Mouse (Mus musculus): ENCODE results near the gene Vmn1r57. TPM values are rescaled to one million over a fixed set of nuclear protein-coding genes. Genes with fewer than 3 reads are reported as not detected.
"Not testable (repeated sequence)": the region's sequence is repeated elsewhere in the genome, so short reads cannot be mapped to it uniquely, and the experiment has no call there.

Gene Vmn1r57
- polyA plus RNA-seq (2014; fragmentation: Nextera tagmentation; extraction: Ambion mirVana) = not detected in 2 replicates

DNA sequence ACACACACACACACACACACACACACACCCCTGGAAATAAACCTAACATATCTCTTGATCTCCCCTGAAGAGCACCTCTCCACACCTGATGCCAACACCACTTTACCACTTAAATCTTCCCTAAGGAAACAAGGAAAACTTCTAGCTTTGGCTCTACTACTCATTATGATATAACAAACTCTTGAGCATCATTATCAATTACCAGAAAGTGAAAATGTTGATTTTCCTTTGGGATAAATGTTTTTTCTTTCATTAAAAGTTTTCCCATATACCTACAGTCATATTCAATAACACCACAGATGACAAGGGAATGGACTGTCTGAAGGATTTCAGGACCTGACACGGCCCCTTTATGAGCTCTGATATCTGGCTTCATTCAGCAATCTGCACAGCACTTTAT, at the start of gene Vmn1r57:
Gene Vmn1r57, plus strand, starts transcription at position 301 of the 400 bp plus-strand sequence.
- H3K4me2 ChIP-seq; H3K4me3 ChIP-seq (ENCODE audit: low read depth, low read length); H3K36me3 ChIP-seq (ENCODE audit: control insufficient read depth, insufficient read depth, low read length); ATAC-seq (replicated peaks; ENCODE audit: insufficient number of reproducible peaks, low FRiP score, low TSS enrichment); H3K9me3 ChIP-seq (replicated peaks; ENCODE audit: control insufficient read depth, low read length); H3K27ac ChIP-seq (ENCODE audit: low read depth, low read length); H3K27me3 ChIP-seq (ENCODE audit: control insufficient read depth, insufficient read depth, low read length); H3K9ac ChIP-seq (ENCODE audit: low read depth, low read length); H3K4me1 ChIP-seq (ENCODE audit: control insufficient read depth, insufficient read depth, low read length): not testable (repeated sequence)
- 40% methylated on average over 1 of the region's 1 CpGs for WGBS (ENCODE audit: insufficient replicate concordance)

DNA sequence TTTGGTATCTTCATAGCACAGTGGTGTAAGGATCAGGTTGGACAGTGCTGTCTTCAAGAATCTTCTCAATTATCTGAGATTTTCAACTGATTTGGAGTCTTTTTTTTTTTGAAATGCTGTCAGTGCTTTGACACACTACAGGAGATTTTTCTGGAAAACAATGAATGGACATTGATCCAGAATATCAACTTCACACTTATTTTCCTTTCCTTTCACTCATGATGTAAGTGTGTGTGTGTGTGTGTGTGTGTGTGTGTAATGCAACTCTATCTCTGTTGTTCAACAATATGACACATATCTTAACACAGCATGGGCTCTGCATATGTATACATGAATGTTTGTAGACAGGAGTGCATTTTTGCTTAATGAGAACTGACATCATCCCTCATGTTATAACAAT, 21.6 kb upstream of the Vmn1r57 start, which contains the start of gene Vmn1r56:
Gene Vmn1r56, minus strand, starts transcription at position 101 of the 400 bp plus-strand sequence.
- H3K9ac ChIP-seq (ENCODE audit: low read depth, low read length); H3K27ac ChIP-seq (ENCODE audit: low read depth, low read length); H3K4me3 ChIP-seq (ENCODE audit: low read depth, low read length); H3K4me2 ChIP-seq; H3K36me3 ChIP-seq (ENCODE audit: control insufficient read depth, insufficient read depth, low read length); H3K4me1 ChIP-seq (ENCODE audit: control insufficient read depth, insufficient read depth, low read length); H3K9me3 ChIP-seq (replicated peaks; ENCODE audit: control insufficient read depth, low read length); ATAC-seq (replicated peaks; ENCODE audit: insufficient number of reproducible peaks, low FRiP score, low TSS enrichment); H3K27me3 ChIP-seq (ENCODE audit: control insufficient read depth, insufficient read depth, low read length): not testable (repeated sequence)

DNA sequence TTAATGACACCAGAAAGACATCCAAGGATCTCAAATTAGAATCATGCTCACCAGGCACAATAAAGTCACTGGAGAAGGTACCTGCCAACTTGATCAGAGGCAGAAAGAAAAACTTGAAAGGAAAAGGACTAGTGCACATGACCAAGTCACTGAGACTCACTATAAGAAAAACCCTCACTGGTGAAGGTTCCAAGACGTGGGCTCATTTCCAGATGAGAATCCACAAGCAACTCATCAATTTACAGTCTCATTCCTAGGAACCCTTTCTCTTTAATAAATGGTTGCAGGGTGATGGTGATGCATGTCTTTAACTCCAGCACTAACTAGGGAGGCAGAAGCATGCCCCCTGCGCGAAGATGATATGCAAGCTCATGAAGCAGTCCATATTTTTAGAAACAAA, 44.8 kb downstream of the Vmn1r57 start:
- Histone ChIP-seq H3K9ac (ENCODE audit: low read depth, low read length) (no peak overlapping the region), H3K4me1 (ENCODE audit: control insufficient read depth, insufficient read depth, low read length) (no peaks in the 10 kb centered on the region), H3K4me2 (no peak overlapping the region), H3K36me3 (ENCODE audit: control insufficient read depth, insufficient read depth, low read length) (no peaks in the 10 kb centered on the region), H3K4me3 (ENCODE audit: low read depth, low read length) (no peak overlapping the region), H3K27me3 (ENCODE audit: control insufficient read depth, insufficient read depth, low read length) (no peaks in the 10 kb centered on the region), H3K9me3 (replicated peaks; ENCODE audit: control insufficient read depth, low read length) (peaks cover 3% of the 10 kb centered on the region; the same call in 1 of the 2 replicates), H3K27ac (ENCODE audit: low read depth, low read length) (no peak overlapping the region)
- 70% methylated on average over 3 of the region's 3 CpGs for WGBS (ENCODE audit: insufficient replicate concordance)
- ATAC-seq (replicated peaks; ENCODE audit: insufficient number of reproducible peaks, low FRiP score, low TSS enrichment) = no peak

Other genes starting within 250 kb of the Vmn1r57 start
- 0.44 and 0.49 TPM in 2 replicates for gene Sbk3, start 247.3 kb upstream of the Vmn1r57 start, polyA plus RNA-seq (2014; fragmentation: Nextera tagmentation; extraction: Ambion mirVana)
- gene Zfp579, start 222.3 kb upstream of the Vmn1r57 start, polyA plus RNA-seq (2014; fragmentation: Nextera tagmentation; extraction: Ambion mirVana) = 32.5 and 38.8 TPM in 2 replicates
- gene Zfp524, start 204.1 kb upstream of the Vmn1r57 start, polyA plus RNA-seq (2014; fragmentation: Nextera tagmentation; extraction: Ambion mirVana) = 10.2 and 11.0 TPM in 2 replicates
- 25.5 and 25.9 TPM in 2 replicates for gene Fiz1, start 203.8 kb upstream of the Vmn1r57 start, polyA plus RNA-seq (2014; fragmentation: Nextera tagmentation; extraction: Ambion mirVana)
- 0.89 TPM in 1 of 2 replicates, not detected in the other for gene Gm44973, start 203.0 kb upstream of the Vmn1r57 start, polyA plus RNA-seq (2014; fragmentation: Nextera tagmentation; extraction: Ambion mirVana)
- gene Zfp865, start 198.1 kb upstream of the Vmn1r57 start, polyA plus RNA-seq (2014; fragmentation: Nextera tagmentation; extraction: Ambion mirVana) = 3.4 and 5.5 TPM in 2 replicates
- gene Ccdc106, start 197.9 kb upstream of the Vmn1r57 start, polyA plus RNA-seq (2014; fragmentation: Nextera tagmentation; extraction: Ambion mirVana) = 1.5 and 2.9 TPM in 2 replicates
- not detected in 2 replicates for gene 4632433K11Rik, start 184.4 kb upstream of the Vmn1r57 start, polyA plus RNA-seq (2014; fragmentation: Nextera tagmentation; extraction: Ambion mirVana)
- 3.4 and 4.2 TPM in 2 replicates for gene Zfp784, start 180.0 kb upstream of the Vmn1r57 start, polyA plus RNA-seq (2014; fragmentation: Nextera tagmentation; extraction: Ambion mirVana)
- gene Zfp580, start 167.0 kb upstream of the Vmn1r57 start, polyA plus RNA-seq (2014; fragmentation: Nextera tagmentation; extraction: Ambion mirVana) = 14.7 and 17.8 TPM in 2 replicates
- gene U2af2, start 156.3 kb upstream of the Vmn1r57 start, polyA plus RNA-seq (2014; fragmentation: Nextera tagmentation; extraction: Ambion mirVana) = 84.0 and 85.5 TPM in 2 replicates
- 47.0 and 48.1 TPM in 2 replicates for gene Epn1, start 138.3 kb upstream of the Vmn1r57 start, polyA plus RNA-seq (2014; fragmentation: Nextera tagmentation; extraction: Ambion mirVana)
- not detected in 2 replicates for gene Rfpl4, start 101.5 kb upstream of the Vmn1r57 start, polyA plus RNA-seq (2014; fragmentation: Nextera tagmentation; extraction: Ambion mirVana)
- 1.3 and 1.8 TPM in 2 replicates for gene Rasl2-9, start 92.5 kb upstream of the Vmn1r57 start, polyA plus RNA-seq (2014; fragmentation: Nextera tagmentation; extraction: Ambion mirVana)
- not detected in 2 replicates for gene Vmn1r55, start 68.8 kb upstream of the Vmn1r57 start, polyA plus RNA-seq (2014; fragmentation: Nextera tagmentation; extraction: Ambion mirVana)
- not detected in 2 replicates for gene Vmn1r56, start 21.7 kb upstream of the Vmn1r57 start, polyA plus RNA-seq (2014; fragmentation: Nextera tagmentation; extraction: Ambion mirVana)
- gene Gm5065, start 132.0 kb downstream of the Vmn1r57 start, polyA plus RNA-seq (2014; fragmentation: Nextera tagmentation; extraction: Ambion mirVana) = not detected in 2 replicates
- gene Nlrp2, start 132.5 kb downstream of the Vmn1r57 start, polyA plus RNA-seq (2014; fragmentation: Nextera tagmentation; extraction: Ambion mirVana) = not detected in 2 replicates
- not detected in 2 replicates for gene Vmn1r58, start 194.9 kb downstream of the Vmn1r57 start, polyA plus RNA-seq (2014; fragmentation: Nextera tagmentation; extraction: Ambion mirVana)
- not detected in 2 replicates for gene Vmn1r59, start 238.3 kb downstream of the Vmn1r57 start, polyA plus RNA-seq (2014; fragmentation: Nextera tagmentation; extraction: Ambion mirVana)

All from heart, embryonic 11.5 days (tissue).